Mouse (Mus musculus) heart, adult 2 months (tissue): ENCODE measurements around the gene Sh3tc1.
A peak's percentile ranks its signal among the peaks of the same experiment; 100 is the strongest.

Source experiments
- CTCF ChIP-seq: fragments of 200-600 bp; IDR thresholded peaks from 2 replicates; pipeline ENCODE4 v1.8.1; 2022; ENCODE audit warnings: antibody characterized with exemption, mild to moderate bottlenecking, moderate library complexity
- POLR2A ChIP-seq: fragments of 200-500 bp; IDR thresholded peaks from 2 replicates; pipeline ENCODE4 v1.6.1; 2011; ENCODE audit warnings: mild to moderate bottlenecking, low read depth, low read length, control low read depth; ENCODE audit not compliant: insufficient read depth

DNA sequence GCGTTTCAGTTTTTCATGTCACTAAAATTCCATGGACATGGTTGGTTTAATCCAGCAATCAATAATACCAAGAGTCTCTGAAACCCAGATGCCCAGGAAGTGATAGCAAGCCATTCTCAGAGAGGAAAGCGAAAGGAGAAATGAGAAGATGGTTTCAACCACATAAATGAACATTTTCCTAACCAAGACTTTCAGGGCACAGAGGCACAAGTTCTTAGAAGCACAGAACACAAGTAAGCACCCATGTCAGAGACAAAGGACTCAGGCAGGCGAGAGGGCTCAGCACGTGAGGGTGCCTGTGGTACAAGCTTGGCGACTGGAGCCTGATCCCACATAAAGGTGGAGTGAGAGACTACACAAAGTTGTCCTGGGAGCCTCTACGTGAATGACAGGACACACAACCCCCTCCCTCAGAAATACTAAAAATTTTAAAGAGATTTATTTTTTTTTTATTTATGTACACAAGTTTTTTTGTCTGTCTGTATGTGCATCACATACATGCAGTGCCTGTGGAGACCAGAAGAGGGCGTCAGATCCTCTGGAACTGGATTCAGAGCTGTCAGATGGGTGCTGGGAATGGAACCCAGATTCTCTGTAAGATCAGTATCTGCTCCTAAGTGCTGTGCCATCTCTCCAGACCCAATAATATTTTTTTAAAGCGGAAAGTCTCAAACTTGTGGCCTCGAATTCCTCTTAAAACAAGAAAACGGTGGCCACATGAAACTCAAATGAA lies 83.9 kb downstream of the Sh3tc1 start:
- TF ChIP-seq POLR2A: no peak
- peak; percentile 36 for TF ChIP-seq CTCF
